Mouse (Mus musculus): ENCODE data around the gene Cdh4. TPM values are rescaled to one million over a fixed set of nuclear protein-coding genes. Genes with fewer than 3 reads are reported as not detected.

Cdh4 gene
- polyA plus RNA-seq, 1 experiment: 48.4 TPM

DNA sequence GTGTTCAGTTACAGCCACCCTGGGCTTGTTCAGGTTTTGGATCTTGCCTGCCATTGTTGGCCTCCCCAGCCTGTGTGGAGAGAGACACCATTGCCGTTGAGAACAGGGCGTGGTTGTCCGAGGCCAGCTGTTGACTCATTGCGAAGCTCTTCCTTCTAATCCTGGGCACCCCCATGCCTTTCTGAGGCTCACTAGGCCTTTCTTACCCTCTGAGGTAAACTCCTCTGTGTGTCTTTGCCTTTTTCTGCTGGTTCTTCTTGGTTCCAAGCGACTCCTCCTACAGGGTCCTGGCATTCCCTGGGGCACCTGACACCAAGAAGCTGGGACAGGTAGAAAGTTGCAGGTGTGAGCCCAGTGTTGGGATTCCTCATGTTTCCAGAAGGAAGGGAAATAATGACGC, 78.7 kb downstream of the Cdh4 start:
- TF ChIP-seq POLR2A (IDR thresholded peaks at IDR 0.05; ENCODE audit: borderline replicate concordance, extremely low read depth, insufficient read depth, insufficient read length, poor library complexity, severe bottlenecking) (no peak), CTCF (IDR thresholded peaks at IDR 0.05; ENCODE audit: borderline replicate concordance, extremely low read depth, insufficient read depth, insufficient read length) (no peak)
- DNase-seq (ENCODE audit: low read depth): no peak

GRCm38 (mm10) chr2:179521444-179521843, 79.2 kb downstream of the Cdh4 start:
- peak; percentile 69 for DNase-seq (ENCODE audit: low read depth)
- no peak for TF ChIP-seq POLR2A (IDR thresholded peaks at IDR 0.05; ENCODE audit: borderline replicate concordance, extremely low read depth, insufficient read depth, insufficient read length, poor library complexity, severe bottlenecking)

- DNase-seq (ENCODE audit: low read depth): peak; percentile 57
- TF ChIP-seq POLR2A (IDR thresholded peaks at IDR 0.05; ENCODE audit: borderline replicate concordance, extremely low read depth, insufficient read depth, insufficient read length, poor library complexity, severe bottlenecking) (no peak), CTCF (IDR thresholded peaks at IDR 0.05; ENCODE audit: borderline replicate concordance, extremely low read depth, insufficient read depth, insufficient read length) (no peak)
These were observed 79.9 kb downstream of the Cdh4 start for GRCm38 (mm10) chr2:179522141-179522540.

GRCm38 (mm10) chr2:179526976-179527375, 84.7 kb downstream of the Cdh4 start:
- TF ChIP-seq CTCF (IDR thresholded peaks at IDR 0.05; ENCODE audit: borderline replicate concordance, extremely low read depth, insufficient read depth, insufficient read length) (no peak), POLR2A (IDR thresholded peaks at IDR 0.05; ENCODE audit: borderline replicate concordance, extremely low read depth, insufficient read depth, insufficient read length, poor library complexity, severe bottlenecking) (no peak)
- no peak for DNase-seq (ENCODE audit: low read depth)

DNA sequence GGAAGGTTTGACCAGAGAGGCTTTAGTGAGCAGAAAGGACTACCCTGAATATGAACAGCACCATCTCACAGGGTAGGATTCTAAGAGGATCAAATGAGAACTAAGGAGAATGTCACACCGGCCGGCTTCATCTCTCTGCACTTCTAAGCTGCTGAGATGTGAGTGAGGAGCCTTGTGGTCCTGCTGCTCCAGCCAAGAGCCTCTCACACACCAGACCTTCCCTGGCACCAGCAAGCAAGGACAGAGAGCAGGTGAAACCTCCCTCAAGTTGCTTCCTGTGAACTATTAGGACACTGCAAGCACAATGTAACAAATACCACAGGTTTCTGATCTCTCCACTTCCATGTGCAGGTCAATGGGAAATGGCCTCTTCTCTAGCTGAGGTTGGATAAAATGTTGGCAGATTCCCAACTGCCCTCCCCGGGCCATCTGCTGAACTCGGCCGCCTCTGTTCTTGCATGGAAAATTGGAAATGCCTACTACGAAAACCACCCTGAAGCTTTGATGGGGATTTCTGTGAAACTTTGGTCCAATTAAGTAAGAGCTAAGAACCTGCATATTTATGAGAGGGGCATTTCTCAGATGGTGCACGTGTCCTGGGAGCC, 88.3 kb downstream of the Cdh4 start:
- TF ChIP-seq CTCF (IDR thresholded peaks at IDR 0.05; ENCODE audit: borderline replicate concordance, extremely low read depth, insufficient read depth, insufficient read length) (no peak), POLR2A (IDR thresholded peaks at IDR 0.05; ENCODE audit: borderline replicate concordance, extremely low read depth, insufficient read depth, insufficient read length, poor library complexity, severe bottlenecking) (no peak)
- DNase-seq (ENCODE audit: low read depth): peak; percentile 81

DNA sequence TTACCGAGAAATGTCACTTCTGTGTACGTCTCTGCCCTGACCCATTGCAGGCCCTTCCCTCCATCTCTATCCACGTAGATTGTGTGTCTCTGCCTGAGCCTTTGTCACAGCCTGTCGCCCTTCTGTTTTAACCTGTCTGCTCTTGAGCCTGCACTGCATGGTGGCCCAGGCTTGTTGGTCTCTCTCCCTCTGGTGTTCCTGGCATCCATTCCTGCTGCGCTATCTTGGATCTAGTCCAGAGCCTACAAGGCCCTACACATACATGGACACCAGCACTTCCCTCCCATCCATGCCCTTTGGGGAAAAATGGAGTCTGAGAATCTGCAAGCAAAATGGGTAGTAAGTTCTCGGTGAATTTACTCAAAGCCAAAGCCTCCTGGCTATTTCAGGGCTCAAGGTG, 91.0 kb downstream of the Cdh4 start:
- no peak for TF ChIP-seq POLR2A (IDR thresholded peaks at IDR 0.05; ENCODE audit: borderline replicate concordance, extremely low read depth, insufficient read depth, insufficient read length, poor library complexity, severe bottlenecking)
- TF ChIP-seq CTCF (IDR thresholded peaks at IDR 0.05; ENCODE audit: borderline replicate concordance, extremely low read depth, insufficient read depth, insufficient read length): no peak
- peak; percentile 59 for DNase-seq (ENCODE audit: low read depth)

DNA sequence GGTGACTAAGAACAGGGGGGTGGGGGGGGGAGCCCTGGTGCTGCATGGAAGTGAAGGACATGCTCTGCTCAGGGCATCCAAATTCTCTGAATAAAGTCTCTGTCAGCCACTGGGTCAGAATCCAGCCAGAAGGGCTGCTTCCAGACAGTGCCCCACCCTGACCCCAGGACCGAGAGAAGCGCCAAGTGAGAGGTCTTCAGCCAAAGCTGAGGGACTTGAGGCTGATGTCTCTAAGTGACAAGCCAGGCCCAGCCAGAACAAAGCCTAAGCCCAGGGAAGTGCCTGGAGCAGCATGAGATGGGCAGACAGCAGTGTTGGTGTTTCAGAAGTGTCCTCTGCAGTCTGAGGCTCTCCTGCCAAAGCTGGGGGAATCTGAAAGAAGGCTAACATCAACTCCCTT, 91.7 kb downstream of the Cdh4 start:
- DNase-seq (ENCODE audit: low read depth): no peak
- TF ChIP-seq POLR2A (IDR thresholded peaks at IDR 0.05; ENCODE audit: borderline replicate concordance, extremely low read depth, insufficient read depth, insufficient read length, poor library complexity, severe bottlenecking) (no peak), CTCF (IDR thresholded peaks at IDR 0.05; ENCODE audit: borderline replicate concordance, extremely low read depth, insufficient read depth, insufficient read length) (no peak)

GRCm38 (mm10) chr2:179535204-179535603, 93.0 kb downstream of the Cdh4 start:
- DNase-seq (ENCODE audit: low read depth): peak; percentile 86
- no peak for TF ChIP-seq POLR2A (IDR thresholded peaks at IDR 0.05; ENCODE audit: borderline replicate concordance, extremely low read depth, insufficient read depth, insufficient read length, poor library complexity, severe bottlenecking)
- TF ChIP-seq CTCF (IDR thresholded peaks at IDR 0.05; ENCODE audit: borderline replicate concordance, extremely low read depth, insufficient read depth, insufficient read length): no peak

GRCm38 (mm10) chr2:179536762-179537161, 94.5 kb downstream of the Cdh4 start:
- peak; percentile 58 for DNase-seq (ENCODE audit: low read depth)
- TF ChIP-seq POLR2A (IDR thresholded peaks at IDR 0.05; ENCODE audit: borderline replicate concordance, extremely low read depth, insufficient read depth, insufficient read length, poor library complexity, severe bottlenecking) (no peak), CTCF (IDR thresholded peaks at IDR 0.05; ENCODE audit: borderline replicate concordance, extremely low read depth, insufficient read depth, insufficient read length) (no peak)

DNA sequence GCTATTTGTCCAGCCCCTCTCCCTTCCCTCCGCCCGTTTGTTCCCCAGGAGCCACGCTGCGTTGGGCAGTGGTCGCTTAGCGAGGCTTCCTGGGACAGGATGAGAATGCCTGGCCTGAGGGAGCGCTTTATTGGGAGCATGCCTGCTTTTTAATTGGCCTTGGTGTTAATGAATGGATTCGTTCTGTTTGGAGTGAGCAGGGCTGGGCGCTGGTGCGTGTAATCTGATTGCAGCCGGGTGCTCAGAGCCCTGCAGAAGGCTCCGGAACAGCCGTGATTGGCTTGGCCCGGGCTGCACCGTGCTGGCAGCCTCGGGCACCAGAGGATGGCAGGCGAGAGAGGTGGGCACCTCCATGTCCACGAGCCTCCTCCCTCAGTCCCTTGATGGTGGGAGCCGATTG, 95.2 kb downstream of the Cdh4 start:
- TF ChIP-seq POLR2A (IDR thresholded peaks at IDR 0.05; ENCODE audit: borderline replicate concordance, extremely low read depth, insufficient read depth, insufficient read length, poor library complexity, severe bottlenecking) (no peak), CTCF (IDR thresholded peaks at IDR 0.05; ENCODE audit: borderline replicate concordance, extremely low read depth, insufficient read depth, insufficient read length) (no peak)

DNA sequence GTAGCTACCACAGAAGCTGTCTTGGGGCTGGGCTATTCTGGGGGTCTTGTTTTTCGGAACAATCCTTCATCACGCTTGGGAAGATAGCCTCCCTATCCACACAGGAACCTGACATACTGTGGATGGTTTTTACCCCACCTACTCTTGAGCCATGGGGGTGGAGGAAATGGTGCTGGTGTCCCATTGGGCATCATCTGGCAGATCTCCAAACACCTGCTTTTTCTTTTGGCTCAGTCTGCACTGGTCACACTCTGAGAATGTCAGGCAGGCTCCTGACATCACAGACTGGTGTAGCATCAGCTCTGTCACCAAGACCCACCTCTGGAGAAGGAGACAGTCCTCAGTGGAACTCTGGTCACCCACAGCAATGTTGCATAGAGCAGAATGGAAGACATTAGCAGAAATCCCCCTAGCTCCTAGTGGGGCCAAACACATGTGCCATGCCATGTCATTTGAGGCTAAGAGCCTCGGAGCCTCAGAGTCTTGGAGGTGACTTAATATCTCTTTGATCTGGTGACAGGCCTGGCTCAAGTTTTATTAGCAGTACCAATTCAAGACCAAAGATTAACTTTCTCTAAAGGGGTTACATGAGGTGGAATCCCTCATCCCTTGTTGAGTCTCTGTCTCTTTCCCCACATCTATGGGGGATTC, 95.7 kb downstream of the Cdh4 start:
- TF ChIP-seq CTCF (IDR thresholded peaks at IDR 0.05; ENCODE audit: borderline replicate concordance, extremely low read depth, insufficient read depth, insufficient read length) (no peak), POLR2A (IDR thresholded peaks at IDR 0.05; ENCODE audit: borderline replicate concordance, extremely low read depth, insufficient read depth, insufficient read length, poor library complexity, severe bottlenecking) (no peak)
- DNase-seq (ENCODE audit: low read depth): no peak

More for the DNA sequence above, 95.2 kb downstream of the Cdh4 start:
- DNase-seq (ENCODE audit: low read depth): peak; percentile 98

- no peak for TF ChIP-seq POLR2A (IDR thresholded peaks at IDR 0.05; ENCODE audit: borderline replicate concordance, extremely low read depth, insufficient read depth, insufficient read length, poor library complexity, severe bottlenecking)
- peak; percentile 47 for DNase-seq (ENCODE audit: low read depth)
These were observed 96.3 kb downstream of the Cdh4 start for GRCm38 (mm10) chr2:179538535-179538934.

Data from brain, embryonic 14.5 days (tissue).